Mouse (Mus musculus): Measurements from ENCODE around the gene Map3k4.

GRCm38 (mm10) chr17:12292877-12293276, 25.7 kb downstream of the Map3k4 start:
- TF ChIP-seq CTCF (IDR thresholded peaks at IDR 0.05; ENCODE audit: borderline replicate concordance, insufficient read depth, low read depth, low read length) (no peak), POLR2A (IDR thresholded peaks at IDR 0.05; ENCODE audit: borderline replicate concordance, insufficient read depth, low read length) (no peak)
